Mouse (Mus musculus) cortical plate, adult 2 months (tissue): ENCODE data around the gene F2r.

Experiments
- CTCF ChIP-seq: fragments of 200-500 bp; IDR thresholded peaks from 2 replicates; pipeline ENCODE4 v1.5.1; 2011; ENCODE audit warnings: mild to moderate bottlenecking, control low read depth, low read length; ENCODE audit not compliant: insufficient read depth; ENCODE audit errors: extremely low read depth
- POLR2A ChIP-seq: fragments of 200-500 bp; IDR thresholded peaks from 2 replicates; pipeline ENCODE4 v1.6.1; 2011; ENCODE audit warnings: mild to moderate bottlenecking, low read length, control low read depth; ENCODE audit not compliant: insufficient read depth; ENCODE audit errors: extremely low read depth

DNA sequence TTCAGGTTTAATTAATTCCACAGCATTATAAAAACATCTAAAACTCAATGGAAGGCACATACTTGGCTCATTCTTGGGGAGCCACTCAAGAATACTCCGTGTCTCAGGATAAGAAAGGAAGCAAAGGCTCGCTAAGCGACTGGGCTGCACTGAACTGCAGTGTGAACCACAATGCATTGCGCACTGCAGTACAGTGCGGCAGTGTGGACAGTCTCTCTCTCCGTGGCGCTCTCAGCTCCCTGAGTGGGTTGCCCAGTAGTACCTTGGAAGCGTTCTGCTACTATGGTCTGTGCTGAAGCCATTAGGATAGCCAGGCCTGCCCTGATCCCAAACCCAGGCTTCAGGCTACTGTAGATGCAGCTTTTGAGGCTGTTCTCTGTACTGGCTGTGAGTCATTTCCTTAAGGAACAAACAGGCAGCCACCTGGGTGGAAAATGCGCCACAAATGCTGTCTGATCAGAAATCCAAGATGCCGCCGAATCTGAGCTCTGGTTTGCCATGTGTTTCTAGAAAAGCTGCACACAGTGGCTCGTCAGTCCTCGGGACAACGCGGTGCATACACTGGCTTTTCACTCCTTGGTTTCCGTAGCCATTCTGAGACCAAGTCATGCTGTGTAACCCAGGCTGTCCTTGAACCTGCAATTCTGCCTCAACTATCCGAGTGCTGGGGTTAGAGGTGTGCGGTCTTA is 19.9 kb downstream of the F2r start:
- no peak for TF ChIP-seq POLR2A
- TF ChIP-seq CTCF = no peak
